In the genomic region with DNA sequence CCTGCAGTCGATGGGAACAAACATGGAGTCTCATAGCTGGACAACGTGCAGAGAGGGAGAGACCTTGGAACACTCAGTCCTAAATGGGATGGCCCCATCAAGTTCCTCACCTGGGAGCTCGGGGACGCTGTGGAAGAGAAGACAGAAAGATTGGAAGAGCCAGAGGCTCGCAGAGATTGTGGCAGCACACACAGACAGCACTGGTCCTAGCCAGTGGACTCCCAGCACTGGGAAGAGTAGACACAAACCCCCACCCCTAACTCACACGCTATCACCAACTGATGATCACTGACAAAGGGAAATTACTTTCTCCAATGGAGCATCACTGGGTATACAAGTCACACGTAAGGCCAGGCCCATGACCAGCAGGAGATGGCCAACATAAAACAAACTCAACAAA, we compare ENCODE assay signal across 1 mouse cellular context.
TF ChIP-seq lines count a peak whose summit lies in the region.

No protein-coding gene starts in this region.

TF ChIP-seq in myocyte, 11 proteins besides CTCF, POLR2A, EP300 and RAD21 (continued from another document):
- TF ChIP-seq MYOD1 (IDR thresholded peaks at IDR 0.05; ENCODE audit: control insufficient read depth in 1 of 3, insufficient read length in 2 of 3, low read depth in 2 of 3), result no peak
- TF ChIP-seq MYOG (IDR thresholded peaks at IDR 0.05; ENCODE audit: control insufficient read depth in 1 of 3, insufficient read depth in 1 of 3, insufficient read length in 2 of 3, low read depth in 2 of 3), result no peak
- TF ChIP-seq TCF12 (IDR thresholded peaks at IDR 0.05; ENCODE audit: insufficient read depth, poor library complexity, severe bottlenecking), result no peak
- TF ChIP-seq MAX (IDR thresholded peaks at IDR 0.05; ENCODE audit: low read depth), result no peak
- no peak for TF ChIP-seq REST (IDR thresholded peaks at IDR 0.05; ENCODE audit: insufficient read depth, insufficient read length)
- no peak for TF ChIP-seq USF1 (IDR thresholded peaks at IDR 0.05; ENCODE audit: low read depth)
